Mouse (Mus musculus): Measurements from ENCODE around the gene Crtam. TPM values are rescaled to one million over a fixed set of nuclear protein-coding genes. Genes with fewer than 3 reads are reported as not detected.

Gene Crtam
- 0.07 TPM in 1 of 2 replicates, not detected in the other for polyA plus RNA-seq (2015; fragmentation: Nextera tagmentation; extraction: Ambion mirVana)

DNA sequence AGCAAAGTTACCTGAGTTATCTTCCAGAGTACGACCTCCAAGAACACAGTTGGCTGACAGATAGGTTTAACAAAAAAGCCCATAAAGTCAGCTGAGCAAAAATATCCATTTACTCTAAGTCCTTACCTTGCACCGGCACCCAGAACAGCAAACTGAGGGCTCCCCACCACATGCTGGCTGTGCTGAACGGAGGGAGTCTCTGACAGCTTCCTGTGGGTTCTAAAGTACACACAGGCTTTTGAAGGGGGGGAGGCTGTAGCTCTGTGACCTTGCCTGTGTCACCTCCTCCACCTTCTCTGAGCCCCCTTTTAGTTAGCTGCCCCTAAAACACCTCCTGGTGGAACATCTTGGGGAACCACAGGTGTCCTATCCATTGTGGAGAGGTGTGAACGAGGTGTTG, at the start of gene Crtam:
Crtam (minus strand) TSS at position 214 of the 400 bp plus-strand sequence.
- Histone ChIP-seq H3K4me2 (replicated peaks; ENCODE audit: low read depth) (no peak within 1 kb of the TSS), H3K27me3 (replicated peaks; ENCODE audit: control insufficient read depth, insufficient read depth, low read length) (no peaks in the 10 kb centered on the region), H3K9ac (ENCODE audit: low read depth, low read length) (no peak within 1 kb of the TSS), H3K9me3 (ENCODE audit: control insufficient read depth) (no peaks in the 10 kb centered on the region), H3K36me3 (ENCODE audit: control insufficient read depth, insufficient read depth) (no peaks in the 10 kb centered on the region), H3K4me1 (replicated peaks; ENCODE audit: control insufficient read depth, insufficient read depth, low read length) (no peaks in the 10 kb centered on the region), H3K27ac (ENCODE audit: low read depth, low read length) (no peak within 1 kb of the TSS), H3K4me3 (ENCODE audit: low read depth, low read length) (no peak within 1 kb of the TSS)
- no peak for ATAC-seq
- WGBS = 46% methylated on average over 4 of the region's 4 CpGs
- no peak for TF ChIP-seq CTCF (IDR thresholded peaks at IDR 0.05; ENCODE audit: low read depth)

DNA sequence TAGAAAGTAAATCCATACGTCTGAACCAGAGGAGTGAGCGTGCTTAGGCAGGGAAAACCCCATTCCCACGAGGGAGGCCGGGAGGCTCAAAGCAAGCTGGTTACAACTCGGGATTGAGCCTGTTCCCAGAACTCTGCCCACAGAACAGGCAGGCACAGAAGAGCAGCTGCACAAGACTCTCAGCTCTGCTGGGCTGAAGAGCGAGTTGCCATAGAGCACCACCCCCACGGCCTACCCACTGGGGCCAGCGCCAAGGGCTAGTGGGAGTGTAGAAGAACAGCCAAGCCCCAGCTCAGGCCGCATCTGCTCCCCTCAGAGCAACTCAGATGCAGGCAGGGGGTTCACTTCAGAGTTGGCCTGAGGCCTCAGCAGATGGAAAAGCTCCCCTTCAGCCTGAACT, 49.7 kb upstream of the Crtam start:
- Histone ChIP-seq H3K4me3 (ENCODE audit: low read depth, low read length) (no peak overlapping the region), H3K27ac (ENCODE audit: low read depth, low read length) (no peak overlapping the region), H3K27me3 (replicated peaks; ENCODE audit: control insufficient read depth, insufficient read depth, low read length) (no peaks in the 10 kb centered on the region), H3K4me1 (replicated peaks; ENCODE audit: control insufficient read depth, insufficient read depth, low read length) (no peaks in the 10 kb centered on the region), H3K36me3 (ENCODE audit: control insufficient read depth, insufficient read depth) (no peaks in the 10 kb centered on the region), H3K9ac (ENCODE audit: low read depth, low read length) (no peak overlapping the region), H3K9me3 (ENCODE audit: control insufficient read depth) (no peaks in the 10 kb centered on the region), H3K4me2 (replicated peaks; ENCODE audit: low read depth) (no peak overlapping the region)
- ATAC-seq = no peak
- no peak for TF ChIP-seq CTCF (IDR thresholded peaks at IDR 0.05; ENCODE audit: low read depth)
- WGBS = 86% methylated on average over 9 of the region's 9 CpGs

DNA sequence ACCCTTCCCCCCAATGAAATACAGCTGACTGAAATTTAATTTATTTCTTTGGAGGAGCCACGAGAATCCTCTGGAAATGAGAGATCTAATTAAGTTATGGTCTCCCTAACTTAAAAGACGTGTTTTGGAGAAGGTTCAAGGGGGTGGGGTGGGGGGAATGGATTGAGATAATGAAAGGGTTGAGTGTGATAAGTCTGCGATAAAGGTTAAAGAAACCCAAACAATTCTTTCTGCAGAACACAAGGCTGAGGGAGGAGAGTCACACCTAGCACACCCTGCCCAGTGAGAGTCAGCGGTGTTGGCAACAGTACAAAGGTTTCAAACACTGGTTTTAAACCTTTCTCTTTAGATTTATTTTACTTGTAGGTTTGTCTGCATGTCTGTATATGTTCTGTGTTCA, 49.0 kb upstream of the Crtam start:
- Histone ChIP-seq H3K4me1 (replicated peaks; ENCODE audit: control insufficient read depth, insufficient read depth, low read length) (no peaks in the 10 kb centered on the region), H3K27ac (ENCODE audit: low read depth, low read length) (no peak overlapping the region), H3K4me3 (ENCODE audit: low read depth, low read length) (no peak overlapping the region), H3K9me3 (ENCODE audit: control insufficient read depth) (no peaks in the 10 kb centered on the region), H3K27me3 (replicated peaks; ENCODE audit: control insufficient read depth, insufficient read depth, low read length) (no peaks in the 10 kb centered on the region), H3K36me3 (ENCODE audit: control insufficient read depth, insufficient read depth) (no peaks in the 10 kb centered on the region), H3K9ac (ENCODE audit: low read depth, low read length) (no peak overlapping the region), H3K4me2 (replicated peaks; ENCODE audit: low read depth) (no peak overlapping the region)
- no peak for ATAC-seq
- TF ChIP-seq CTCF (IDR thresholded peaks at IDR 0.05; ENCODE audit: low read depth) = no peak
- 58% methylated on average over 4 of the region's 4 CpGs for WGBS

DNA sequence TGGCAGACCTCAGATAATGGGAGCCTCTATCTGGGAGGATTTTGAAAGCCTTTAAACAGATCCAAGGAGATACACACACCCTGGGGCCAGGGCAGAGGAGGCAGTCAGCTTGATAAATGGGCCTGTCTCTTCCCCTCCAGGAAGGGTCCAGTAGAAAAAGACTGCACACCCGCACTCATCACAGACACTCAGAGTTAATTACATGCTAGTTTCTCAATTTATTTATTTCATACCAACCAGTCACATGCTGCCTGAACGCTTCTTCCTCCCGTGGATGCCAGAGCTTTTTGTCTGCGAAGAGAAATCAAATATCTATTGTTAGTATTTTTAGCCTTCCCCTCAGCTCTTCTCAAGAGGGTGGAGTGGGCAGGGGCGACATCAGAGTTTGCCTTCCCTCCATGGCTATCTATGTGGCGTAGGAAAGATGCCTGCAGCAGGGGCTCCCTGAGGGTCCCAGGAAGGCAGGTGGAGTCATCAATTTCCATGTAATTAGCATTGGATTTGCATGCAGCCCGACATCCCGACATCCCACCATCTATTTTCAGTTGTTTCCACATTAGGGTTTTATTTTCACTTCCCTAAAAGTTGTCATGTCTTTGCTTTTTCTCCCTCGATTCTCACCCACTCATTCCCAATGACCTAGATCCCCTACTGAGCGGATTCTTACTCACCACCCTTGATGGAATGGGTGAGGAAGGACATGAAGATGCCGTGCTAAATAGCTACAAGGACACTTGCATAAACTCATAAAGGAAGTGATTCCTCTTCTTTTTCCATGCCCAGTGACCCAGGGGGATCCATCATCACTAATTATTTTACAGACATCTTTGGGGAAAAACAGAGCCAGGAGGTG, 46.9 kb upstream of the Crtam start:
- no peak overlapping the region for H3K27ac ChIP-seq (ENCODE audit: low read depth, low read length)
- WGBS = 63% methylated on average over 11 of the region's 11 CpGs
- H3K4me3 ChIP-seq (ENCODE audit: low read depth, low read length) = no peak overlapping the region

DNA sequence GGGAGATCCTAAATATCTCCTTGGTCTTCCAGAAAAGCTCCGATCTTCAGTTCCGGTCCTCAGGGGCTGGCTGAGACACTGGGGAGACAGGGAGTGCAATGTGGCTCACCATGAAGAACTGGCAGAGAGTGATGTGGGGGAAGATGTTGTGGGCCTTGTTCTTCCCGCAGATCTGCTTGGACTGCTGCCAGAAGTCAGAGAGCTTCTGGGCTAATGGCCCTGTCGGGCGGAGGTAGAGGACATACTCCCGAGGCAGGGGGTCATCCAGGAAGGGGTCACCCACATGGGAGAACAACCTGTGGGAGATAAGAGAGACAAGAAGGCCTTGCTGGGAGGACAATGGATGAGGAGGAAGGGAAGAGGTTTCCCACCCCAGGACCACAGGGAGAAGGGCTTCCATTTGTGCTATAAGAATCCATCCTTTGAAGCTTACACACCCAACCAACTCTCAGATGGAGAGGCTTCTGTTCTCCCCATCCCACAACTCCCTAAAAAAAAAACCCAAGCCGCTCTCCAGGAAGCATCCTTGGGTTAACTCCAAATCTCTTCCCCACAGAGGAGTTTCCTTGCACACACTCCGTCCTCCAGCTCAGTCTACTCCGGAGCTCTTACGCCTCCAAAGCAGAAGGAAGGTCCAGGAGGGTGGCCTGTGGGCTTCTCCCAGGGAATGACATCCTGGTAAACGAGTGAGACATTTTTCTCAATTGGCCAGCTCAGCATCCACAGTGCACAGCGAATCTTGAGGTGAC, 46.1 kb upstream of the Crtam start:
- WGBS = 58% methylated on average over 12 of the region's 12 CpGs
- ATAC-seq = no peak
- H3K4me1 ChIP-seq (replicated peaks; ENCODE audit: control insufficient read depth, insufficient read depth, low read length) = no peaks in the 10 kb centered on the region

More for the DNA sequence above, 46.9 kb upstream of the Crtam start:
- H3K27me3 ChIP-seq (replicated peaks; ENCODE audit: control insufficient read depth, insufficient read depth, low read length) = no peaks in the 10 kb centered on the region
- no peaks in the 10 kb centered on the region for H3K9me3 ChIP-seq (ENCODE audit: control insufficient read depth)
- TF ChIP-seq CTCF (IDR thresholded peaks at IDR 0.05; ENCODE audit: low read depth) = no peak
- H3K4me2 ChIP-seq (replicated peaks; ENCODE audit: low read depth) = no peak overlapping the region
- no peak overlapping the region for H3K9ac ChIP-seq (ENCODE audit: low read depth, low read length)
- no peaks in the 10 kb centered on the region for H3K36me3 ChIP-seq (ENCODE audit: control insufficient read depth, insufficient read depth)
- ATAC-seq = no peak
- no peaks in the 10 kb centered on the region for H3K4me1 ChIP-seq (replicated peaks; ENCODE audit: control insufficient read depth, insufficient read depth, low read length)

DNA sequence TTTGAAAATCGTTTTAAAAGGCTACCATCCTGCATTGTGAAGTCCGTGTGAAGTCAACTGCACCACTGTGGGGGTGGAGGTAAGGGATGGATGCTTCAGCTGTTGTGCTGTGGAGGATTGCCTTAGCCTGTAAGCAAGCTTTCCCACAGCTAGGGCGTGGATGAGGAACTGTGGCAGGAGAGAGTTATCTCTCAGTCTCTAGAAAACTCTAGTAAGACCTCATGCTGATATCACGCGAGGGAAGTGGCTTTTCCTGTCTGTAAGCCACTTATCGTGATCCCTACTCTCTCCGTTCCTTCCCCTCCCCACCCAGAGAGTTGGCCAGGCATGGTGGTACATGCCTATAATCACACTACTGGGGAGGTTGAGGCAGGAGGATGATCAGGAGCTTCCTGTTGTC, 44.9 kb upstream of the Crtam start:
- no peak overlapping the region for H3K4me3 ChIP-seq (ENCODE audit: low read depth, low read length)
- no peaks in the 10 kb centered on the region for H3K4me1 ChIP-seq (replicated peaks; ENCODE audit: control insufficient read depth, insufficient read depth, low read length)
- H3K9ac ChIP-seq (ENCODE audit: low read depth, low read length) = no peak overlapping the region
- no peak overlapping the region for H3K4me2 ChIP-seq (replicated peaks; ENCODE audit: low read depth)
- WGBS = 74% methylated on average over 7 of the region's 7 CpGs
- no peaks in the 10 kb centered on the region for H3K9me3 ChIP-seq (ENCODE audit: control insufficient read depth)
- no peak for TF ChIP-seq CTCF (IDR thresholded peaks at IDR 0.05; ENCODE audit: low read depth)
- H3K27ac ChIP-seq (ENCODE audit: low read depth, low read length) = no peak overlapping the region
- no peak for ATAC-seq
- no peaks in the 10 kb centered on the region for H3K27me3 ChIP-seq (replicated peaks; ENCODE audit: control insufficient read depth, insufficient read depth, low read length)
- H3K36me3 ChIP-seq (ENCODE audit: control insufficient read depth, insufficient read depth) = no peaks in the 10 kb centered on the region

More for the DNA sequence above, 46.1 kb upstream of the Crtam start:
- TF ChIP-seq CTCF (IDR thresholded peaks at IDR 0.05; ENCODE audit: low read depth) = no peak
- no peaks in the 10 kb centered on the region for H3K27me3 ChIP-seq (replicated peaks; ENCODE audit: control insufficient read depth, insufficient read depth, low read length)
- H3K27ac ChIP-seq (ENCODE audit: low read depth, low read length) = no peak overlapping the region
- H3K4me2 ChIP-seq (replicated peaks; ENCODE audit: low read depth) = no peak overlapping the region
- no peaks in the 10 kb centered on the region for H3K9me3 ChIP-seq (ENCODE audit: control insufficient read depth)
- H3K9ac ChIP-seq (ENCODE audit: low read depth, low read length) = no peak overlapping the region
- no peaks in the 10 kb centered on the region for H3K36me3 ChIP-seq (ENCODE audit: control insufficient read depth, insufficient read depth)
- H3K4me3 ChIP-seq (ENCODE audit: low read depth, low read length) = no peak overlapping the region

All from intestine, postnatal 0 days (tissue).